Mouse (Mus musculus): Measurements from ENCODE around the gene Fgfr1op2.

Fgfr1op2 gene

DNA sequence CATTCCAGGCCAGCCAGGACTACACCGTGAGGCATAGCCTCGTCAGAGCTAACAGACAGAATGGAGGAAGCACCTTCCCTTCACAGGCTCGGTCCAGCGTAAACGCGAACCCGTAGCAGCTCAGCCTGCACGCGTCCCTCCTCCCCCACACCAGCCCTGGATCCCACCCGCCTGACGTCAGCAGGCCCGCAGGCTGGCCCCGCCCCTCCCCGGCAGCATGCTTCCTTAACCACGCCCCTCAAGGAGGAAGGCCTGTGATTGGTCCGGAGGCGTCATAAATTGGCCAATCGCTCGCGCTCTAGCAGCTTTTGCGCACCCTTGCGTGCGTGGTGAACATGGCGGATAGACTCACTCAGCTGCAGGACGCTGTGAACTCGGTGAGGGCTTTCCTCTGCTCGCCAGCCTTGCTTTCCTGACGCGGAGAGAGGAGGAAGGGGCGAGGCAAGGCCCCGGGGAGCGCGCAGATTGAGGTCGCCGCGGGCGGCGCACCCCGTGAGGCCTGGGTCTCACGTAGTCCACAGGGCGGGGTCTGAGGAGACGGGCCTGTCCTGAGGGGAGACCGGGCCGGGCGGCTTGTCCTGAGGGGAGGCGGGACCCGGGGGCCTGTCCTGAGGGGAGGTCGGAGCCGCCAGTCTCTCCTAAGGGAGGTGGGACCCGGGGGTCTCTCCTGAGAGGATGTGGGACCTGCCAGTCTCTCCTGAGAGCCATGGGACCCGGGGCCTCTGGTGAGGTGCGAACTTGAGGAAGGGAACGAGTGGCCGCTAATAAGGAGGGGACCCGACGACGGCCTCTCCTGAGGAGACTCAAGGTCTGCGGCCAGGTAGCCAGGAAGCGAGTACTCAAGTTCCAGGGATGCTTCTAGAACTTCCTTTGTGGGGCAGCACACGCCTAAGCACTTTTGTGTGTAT is 65.5 kb downstream of the Fgfr1op2 start, which contains the start of the genes Med21 and Tm7sf3:
Med21 (plus strand) TSS at position 272 of the 908 bp plus-strand sequence.
Tm7sf3 (minus strand) TSS at position 549 of the 908 bp plus-strand sequence.
- DNase-seq (ENCODE audit: low read depth) = peak; percentile 94

DNA sequence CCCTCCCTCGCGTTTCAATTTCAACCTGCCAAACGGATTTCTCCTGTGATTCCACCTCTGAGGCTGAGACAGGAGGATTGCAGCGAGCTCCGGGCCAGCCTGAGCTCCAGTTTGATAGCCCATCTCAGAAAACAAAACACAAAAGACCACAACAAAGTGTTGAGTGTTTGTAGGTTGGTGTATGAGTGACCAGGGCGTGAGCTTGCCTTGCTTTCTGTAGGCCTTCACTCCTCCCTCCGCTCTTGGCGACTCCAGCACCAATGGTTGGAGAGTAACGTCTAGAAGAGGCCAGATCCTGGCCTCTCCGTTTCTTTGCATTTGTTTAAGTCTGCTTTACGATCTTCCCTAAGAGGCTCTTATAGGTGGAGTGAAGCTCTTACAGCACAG is 66.2 kb downstream of the Fgfr1op2 start:
- no peak for DNase-seq (ENCODE audit: low read depth)

Data from fibroblast of lung, adult 2 months (primary cell).